Mouse (Mus musculus) MEL (cell line): ENCODE results near the gene H2al1a. TPM values are rescaled to one million over a fixed set of nuclear protein-coding genes. Genes with fewer than 3 reads are reported as not detected.

Experiments used
- DNase-seq: peaks from one replicate; pipeline ENCODE4 v3.0.0; 2011; ENCODE audit warnings: low read depth, low spot score
- H3K27ac ChIP-seq: 2 replicates; pipeline ENCODE4 v1.5.1; 2012; ENCODE audit warnings: low read depth, mild to moderate bottlenecking, control low read depth, low read length, moderate library complexity; ENCODE audit not compliant: control insufficient read depth
- H3K27me3 ChIP-seq, 2 experiments: fragments of 150-350 bp in 1 of 2; sonication (generic) in 1 of 2; 2 replicates each; pipeline ENCODE4 v1.6.1; 2012; ENCODE audit warnings: low read length in 2 of 2, mild to moderate bottlenecking in 2 of 2, improper control_type of control experiment in 1 of 2, moderate library complexity in 1 of 2; ENCODE audit not compliant: insufficient read depth in 2 of 2, control insufficient read depth in 1 of 2
- H3K36me3 ChIP-seq, 2 experiments: 2 replicates each; pipeline ENCODE4 v1.6.1; 2012 to 2014; ENCODE audit warnings: low read length in 2 of 2, improper control_type of control experiment in 1 of 2, inconsistent platforms in 1 of 2, mild to moderate bottlenecking in 1 of 2; ENCODE audit not compliant: insufficient read depth in 2 of 2, control insufficient read depth in 1 of 2
- H3K4me1 ChIP-seq, 2 experiments: fragments of 150-350 bp in 1 of 2; sonication (generic) in 1 of 2; 2 replicates each; pipeline ENCODE4 v1.6.1; 2012; ENCODE audit warnings: low read length in 2 of 2, improper control_type of control experiment in 1 of 2, mild to moderate bottlenecking in 1 of 2; ENCODE audit not compliant: insufficient read depth in 2 of 2, control insufficient read depth in 1 of 2
- H3K4me3 ChIP-seq, 2 experiments: fragments of 150-350 bp in 1 of 2; sonication (generic) in 1 of 2; 2 replicates each; pipeline ENCODE4 v1.5.1; 2012; ENCODE audit warnings: low read depth in 2 of 2, low read length in 2 of 2, mild to moderate bottlenecking in 2 of 2, moderate library complexity in 2 of 2, control low read depth in 1 of 2, improper control_type of control experiment in 1 of 2; ENCODE audit not compliant: control insufficient read depth in 1 of 2, insufficient read depth in 1 of 2
- H3K79me2 ChIP-seq: 2 replicates; pipeline ENCODE4 v1.6.1; 2012; ENCODE audit warnings: mild to moderate bottlenecking, low read length, moderate library complexity; ENCODE audit not compliant: control insufficient read depth, poor library complexity, insufficient read depth
- H3K9ac ChIP-seq: 2 replicates; pipeline ENCODE4 v1.6.1; 2012; ENCODE audit warnings: low read depth, mild to moderate bottlenecking, control low read depth, low read length, moderate library complexity; ENCODE audit not compliant: control insufficient read depth, poor library complexity, severe bottlenecking
- H3K9me3 ChIP-seq: fragments of 150-350 bp; sonication (generic); replicated peaks from 2 replicates; pipeline ENCODE4 v1.6.1; 2012; ENCODE audit warnings: mild to moderate bottlenecking, low read length, improper control_type of control experiment, moderate library complexity; ENCODE audit not compliant: insufficient read depth
- BHLHE40 ChIP-seq: IDR thresholded peaks from 2 replicates; pipeline ENCODE4 v1.6.1; 2012; ENCODE audit warnings: low read depth, mild to moderate bottlenecking, inconsistent platforms, low read length, improper control_type of control experiment, borderline replicate concordance
- CHD2 ChIP-seq: IDR thresholded peaks from 2 replicates; pipeline ENCODE4 v1.6.1; 2011; ENCODE audit warnings: low read length, improper control_type of control experiment
- CTCF ChIP-seq, 3 experiments: IDR thresholded peaks in 2 of 3; conservative IDR thresholded peaks in 1 of 3; 2 replicates each; pipeline ENCODE4 v1.5.1; 2011 to 2012; ENCODE audit warnings: low read length in 3 of 3, low read depth in 2 of 3, mild to moderate bottlenecking in 2 of 3, improper control_type of control experiment in 1 of 3, inconsistent platforms in 1 of 3, mixed read lengths in 1 of 3, moderate library complexity in 1 of 3; ENCODE audit not compliant: control insufficient read depth in 1 of 3, insufficient read depth in 1 of 3, poor library complexity in 1 of 3, severe bottlenecking in 1 of 3
- E2F4 ChIP-seq: IDR thresholded peaks from 2 replicates; pipeline ENCODE4 v1.6.1; 2011; ENCODE audit warnings: low read depth, low read length, improper control_type of control experiment, borderline replicate concordance
- ELF1 ChIP-seq: IDR thresholded peaks from 2 replicates; pipeline ENCODE4 v1.6.1; 2014; ENCODE audit warnings: low read depth, mild to moderate bottlenecking, inconsistent platforms, low read length, improper control_type of control experiment, moderate library complexity
- GABPA ChIP-seq: IDR thresholded peaks from 2 replicates; pipeline ENCODE4 v1.6.1; 2012; ENCODE audit warnings: low read depth, mild to moderate bottlenecking, inconsistent platforms, low read length, improper control_type of control experiment, moderate library complexity
- GATA1 ChIP-seq: IDR thresholded peaks from 2 replicates; pipeline ENCODE4 v1.6.1; 2011; ENCODE audit warnings: low read depth, low read length, improper control_type of control experiment
- HCFC1 ChIP-seq: IDR thresholded peaks from 2 replicates; pipeline ENCODE4 v1.6.1; 2012; ENCODE audit warnings: low read depth, mild to moderate bottlenecking, inconsistent platforms, low read length, improper control_type of control experiment, moderate library complexity
- KAT2A ChIP-seq: conservative IDR thresholded peaks from 2 replicates; pipeline ENCODE4 v1.6.1; 2012; ENCODE audit warnings: low read depth, low read length, improper control_type of control experiment, inconsistent platforms
- MAX ChIP-seq: IDR thresholded peaks from 2 replicates; pipeline ENCODE4 v1.6.1; 2011; ENCODE audit warnings: low read length, improper control_type of control experiment
- MEF2A ChIP-seq: IDR thresholded peaks from 2 replicates; pipeline ENCODE4 v1.6.1; 2014; ENCODE audit warnings: low read depth, mild to moderate bottlenecking, inconsistent platforms, low read length, improper control_type of control experiment; ENCODE audit not compliant: poor library complexity, insufficient replicate concordance, severe bottlenecking; ENCODE audit errors: extremely low read depth
- SIN3A ChIP-seq: IDR thresholded peaks from 2 replicates; pipeline ENCODE4 v1.6.1; 2012; ENCODE audit warnings: low read length, improper control_type of control experiment, inconsistent platforms
- TAL1 ChIP-seq: IDR thresholded peaks from 2 replicates; pipeline ENCODE4 v1.6.1; 2012; ENCODE audit warnings: mild to moderate bottlenecking, inconsistent platforms, low read length, moderate library complexity, mixed read lengths
- TBP ChIP-seq: IDR thresholded peaks from 2 replicates; pipeline ENCODE4 v1.8.0; 2011; ENCODE audit warnings: low read depth, low read length, improper control_type of control experiment
- TCF12 ChIP-seq: IDR thresholded peaks from 2 replicates; pipeline ENCODE4 v1.6.1; 2014; ENCODE audit warnings: low read depth, mild to moderate bottlenecking, inconsistent platforms, low read length, improper control_type of control experiment, moderate library complexity
- USF2 ChIP-seq, 2 experiments: IDR thresholded peaks; 2 replicates each; pipeline ENCODE4 v1.6.1; 2011 to 2012; ENCODE audit warnings: improper control_type of control experiment in 2 of 2, low read length in 2 of 2, borderline replicate concordance in 1 of 2, inconsistent platforms in 1 of 2, low read depth in 1 of 2, mild to moderate bottlenecking in 1 of 2; ENCODE audit not compliant: insufficient read depth in 1 of 2
- ZNF384 ChIP-seq: IDR thresholded peaks from 2 replicates; pipeline ENCODE4 v1.6.1; 2012; ENCODE audit warnings: low read depth, mild to moderate bottlenecking, inconsistent platforms, low read length, improper control_type of control experiment
- polyA plus RNA-seq, 2 experiments: library from polyadenylated mRNA; stranded (reverse) in 1 of 2; unstranded in 1 of 2; fragments of >175 nt in 1 of 2; fragments of >200 nt in 1 of 2; gene quantifications; 2 replicates each; pipeline versions ENCODE4 v1.2.1 to v1.2.4; 2012; ENCODE audit warnings: low replicate concordance in 2 of 2, low read depth in 1 of 2; ENCODE audit not compliant: insufficient read length in 2 of 2, insufficient read depth in 1 of 2, missing spikeins in 1 of 2
- total RNA-seq: library from RNA; depleted of rRNA; stranded (reverse); fragments of 300-350 nt; gene quantifications from 2 replicates; pipeline ENCODE4 v1.2.3, GENCODE M21; 2012

H2al1a gene
- total and polyA plus RNA-seq, 3 experiments: not detected

- Histone ChIP-seq H3K9me3 (no peaks in the 10 kb centered on the region), H3K27ac (no peak overlapping the region), H3K36me3 (no peaks in the 10 kb centered on the region), H3K27me3 (no peaks in the 10 kb centered on the region), H3K4me3 (no peak overlapping the region), H3K79me2 (no peaks in the 10 kb centered on the region), H3K4me1 (no peaks in the 10 kb centered on the region), H3K9ac (no peak overlapping the region)
- no peak for TF ChIP-seq ZNF384
- no peak for TF ChIP-seq CHD2
- TF ChIP-seq TAL1: no peak
- no peak for TF ChIP-seq MEF2A
- no peak for TF ChIP-seq E2F4
- TF ChIP-seq TBP: no peak
- TF ChIP-seq USF2 (IDR thresholded peaks at IDR 0.05; ENCODE audit: borderline replicate concordance in 1 of 2, insufficient read depth in 1 of 2, low read depth in 1 of 2, low read length in 2 of 2): no peak
- TF ChIP-seq ELF1: no peak
- TF ChIP-seq KAT2A: no peak
- TF ChIP-seq HCFC1: no peak
- TF ChIP-seq MAX: no peak
- no peak for TF ChIP-seq GATA1
- TF ChIP-seq GABPA: no peak
- no peak for TF ChIP-seq CTCF (IDR thresholded peaks at IDR 0.05 in 2 of 3, conservative IDR thresholded peaks at IDR 0.05 in 1 of 3; ENCODE audit: control insufficient read depth in 1 of 3, insufficient read depth in 1 of 3, low read depth in 2 of 3, low read length in 3 of 3, poor library complexity in 1 of 3, severe bottlenecking in 1 of 3)
- no peak for TF ChIP-seq TCF12
- no peak for TF ChIP-seq BHLHE40
- TF ChIP-seq SIN3A: no peak
- DNase-seq: no peak
These were observed 30.0 kb upstream of the H2al1a start for GRCm38 (mm10) chrX:11269074-11269473.

DNA sequence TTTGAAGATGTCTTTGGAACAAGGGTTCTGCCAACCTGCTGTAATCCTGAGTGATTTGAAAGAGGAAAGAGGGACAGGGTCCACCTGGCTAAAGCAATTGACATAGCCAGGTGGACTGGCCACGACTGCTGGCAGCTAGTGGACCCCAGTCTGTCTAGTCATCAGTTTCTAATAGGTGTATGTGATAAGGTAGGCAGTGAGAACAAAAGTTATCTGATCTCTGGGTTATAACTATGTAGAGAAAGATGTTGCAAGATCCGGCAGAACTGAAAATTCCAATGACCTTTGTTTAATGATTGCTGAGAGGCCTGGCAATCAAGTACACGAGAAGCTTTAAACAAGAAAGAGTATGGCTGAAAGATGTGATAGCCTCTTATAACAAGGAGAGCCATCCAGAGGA lies 25.9 kb upstream of the H2al1a start:
- H3K27ac ChIP-seq: no peak overlapping the region
- no peaks in the 10 kb centered on the region for H3K36me3 ChIP-seq
- H3K27me3 ChIP-seq: no peaks in the 10 kb centered on the region
- no peak overlapping the region for H3K4me3 ChIP-seq
- H3K9me3 ChIP-seq: no peaks in the 10 kb centered on the region
- H3K9ac ChIP-seq: no peak overlapping the region
- no peaks in the 10 kb centered on the region for H3K4me1 ChIP-seq
- no peak for DNase-seq
- no peaks in the 10 kb centered on the region for H3K79me2 ChIP-seq
- no peak for TF ChIP-seq CHD2
